Mouse (Mus musculus) myocyte (in vitro differentiated cells): Measurements from ENCODE around the gene Akain1. TPM values are rescaled to one million over a fixed set of nuclear protein-coding genes. Genes with fewer than 3 reads are reported as not detected.
A peak's percentile ranks its signal among the peaks of the same experiment; 100 is the strongest.

Experiments used
- H3K27me3 ChIP-seq: one replicate; pipeline ENCODE4 v1.6.1; 2011; ENCODE audit not compliant: control insufficient read depth, insufficient read depth, insufficient read length
- H3K36me3 ChIP-seq: one replicate; pipeline ENCODE4 v1.6.1; 2011; ENCODE audit not compliant: control insufficient read depth, insufficient read depth
- H3K4me2 ChIP-seq: one replicate; pipeline ENCODE4 v1.6.1; 2011; ENCODE audit warnings: low read depth, control low read depth
- H3K4me3 ChIP-seq: one replicate; pipeline ENCODE4 v1.5.1; 2011; ENCODE audit warnings: mild to moderate bottlenecking, control low read depth, moderate library complexity
- H3K79me2 ChIP-seq: one replicate; pipeline ENCODE4 v1.6.1; 2011; ENCODE audit not compliant: control insufficient read depth, insufficient read depth
- H3ac ChIP-seq: one replicate; pipeline ENCODE4 v1.6.1; 2011; ENCODE audit not compliant: control insufficient read depth, insufficient read length
- CEBPB ChIP-seq: IDR thresholded peaks from 2 replicates; pipeline ENCODE4 v1.6.1; 2011; ENCODE audit warnings: mild to moderate bottlenecking, moderate library complexity; ENCODE audit not compliant: poor library complexity, insufficient read depth, severe bottlenecking
- E2F4 ChIP-seq: IDR thresholded peaks from one replicate; pipeline ENCODE4 v1.6.1; 2011; ENCODE audit warnings: mild to moderate bottlenecking, control low read depth, moderate library complexity; ENCODE audit not compliant: insufficient read depth
- MAX ChIP-seq: IDR thresholded peaks from one replicate; pipeline ENCODE4 v1.6.1; 2011; ENCODE audit warnings: low read depth, mild to moderate bottlenecking, control low read depth
- MYOD1 ChIP-seq, 3 experiments: IDR thresholded peaks; one replicate each; pipeline ENCODE4 v1.6.1; 2011; ENCODE audit warnings: control low read depth in 2 of 3, low read depth in 2 of 3, mild to moderate bottlenecking in 2 of 3, moderate library complexity in 1 of 3; ENCODE audit not compliant: insufficient read length in 2 of 3, control insufficient read depth in 1 of 3
- MYOG ChIP-seq, 3 experiments: IDR thresholded peaks; one replicate each; pipeline ENCODE4 v1.6.1; 2011; ENCODE audit warnings: control low read depth in 2 of 3, low read depth in 2 of 3, mild to moderate bottlenecking in 2 of 3; ENCODE audit not compliant: insufficient read length in 2 of 3, control insufficient read depth in 1 of 3, insufficient read depth in 1 of 3
- POLR2A ChIP-seq: IDR thresholded peaks from one replicate; pipeline ENCODE4 v1.6.1; 2011; ENCODE audit warnings: low read depth, mild to moderate bottlenecking, control low read depth, moderate library complexity; ENCODE audit not compliant: insufficient read length
- POLR2AphosphoS2 ChIP-seq: IDR thresholded peaks from one replicate; pipeline ENCODE4 v1.6.1; 2011; ENCODE audit warnings: low read depth, control low read depth; ENCODE audit not compliant: insufficient read length
- REST ChIP-seq: IDR thresholded peaks from one replicate; pipeline ENCODE4 v1.6.1; 2011; ENCODE audit warnings: mild to moderate bottlenecking, control low read depth, moderate library complexity; ENCODE audit not compliant: insufficient read depth, insufficient read length
- SRF ChIP-seq: IDR thresholded peaks from one replicate; pipeline ENCODE4 v1.6.1; 2011; ENCODE audit warnings: low read depth; ENCODE audit not compliant: control insufficient read depth, insufficient read length
- TCF12 ChIP-seq: IDR thresholded peaks from one replicate; pipeline ENCODE4 v1.6.1; 2011; ENCODE audit warnings: mild to moderate bottlenecking, control low read depth; ENCODE audit not compliant: poor library complexity, insufficient read depth, severe bottlenecking
- TCF3 ChIP-seq: IDR thresholded peaks from one replicate; pipeline ENCODE4 v1.6.1; 2011; ENCODE audit warnings: low read depth, control low read depth; ENCODE audit not compliant: insufficient read length
- USF1 ChIP-seq: IDR thresholded peaks from one replicate; pipeline ENCODE4 v1.6.1; 2011; ENCODE audit warnings: low read depth, mild to moderate bottlenecking, control low read depth, moderate library complexity
- polyA plus RNA-seq: library from polyadenylated mRNA; unstranded; fragments of >200 nt; fragmentation: generic; extraction: Trizol; gene quantifications from one replicate; pipeline ENCODE4 v1.2.1, GENCODE M21; 2012; ENCODE audit warnings: missing spikeins

Akain1 gene
- polyA plus RNA-seq, 1 experiment = not detected

GRCm38 (mm10) chr17:69416163-69416562, 23.0 kb upstream of the Akain1 start:
- H3K36me3 ChIP-seq = no peaks in the 10 kb centered on the region
- TF ChIP-seq TCF12 (no peak), MYOG (IDR thresholded peaks at IDR 0.05; ENCODE audit: control insufficient read depth in 1 of 3, insufficient read depth in 1 of 3, insufficient read length in 2 of 3, low read depth in 2 of 3) (no peak), TCF3 (no peak), POLR2A (no peak), POLR2AphosphoS2 (no peak), USF1 (no peak)
- peaks cover 10% of the 10 kb centered on the region for H3K79me2 ChIP-seq
- H3ac ChIP-seq = no peak overlapping the region
- H3K4me3 ChIP-seq = peak overlapping the region; percentile 84
- no peaks in the 10 kb centered on the region for H3K27me3 ChIP-seq
- peak overlapping the region; percentile 87 for H3K4me2 ChIP-seq

- Histone ChIP-seq H3K4me3 (peak overlapping the region; percentile 84), H3ac (peak overlapping the region; percentile 30), H3K27me3 (no peaks in the 10 kb centered on the region), H3K36me3 (no peaks in the 10 kb centered on the region), H3K79me2 (peaks cover 10% of the 10 kb centered on the region), H3K4me2 (peak overlapping the region; percentile 87)
- TF ChIP-seq MYOG (IDR thresholded peaks at IDR 0.05; ENCODE audit: control insufficient read depth in 1 of 3, insufficient read depth in 1 of 3, insufficient read length in 2 of 3, low read depth in 2 of 3) = peak in 1 of 3 experiments; percentile 30
- peak; percentile 97 for TF ChIP-seq POLR2A
- TF ChIP-seq SRF = peak; percentile 84
- TF ChIP-seq USF1 = no peak
- TF ChIP-seq MYOD1 (IDR thresholded peaks at IDR 0.05; ENCODE audit: control insufficient read depth in 1 of 3, insufficient read length in 2 of 3, low read depth in 2 of 3) = no peak
- peak; percentile 18 for TF ChIP-seq MAX
- peak; percentile 95 for TF ChIP-seq POLR2AphosphoS2
- TF ChIP-seq E2F4 = peak; percentile 73
Measured at GRCm38 (mm10) chr17:69416920-69417661, 22.0 kb upstream of the Akain1 start.

DNA sequence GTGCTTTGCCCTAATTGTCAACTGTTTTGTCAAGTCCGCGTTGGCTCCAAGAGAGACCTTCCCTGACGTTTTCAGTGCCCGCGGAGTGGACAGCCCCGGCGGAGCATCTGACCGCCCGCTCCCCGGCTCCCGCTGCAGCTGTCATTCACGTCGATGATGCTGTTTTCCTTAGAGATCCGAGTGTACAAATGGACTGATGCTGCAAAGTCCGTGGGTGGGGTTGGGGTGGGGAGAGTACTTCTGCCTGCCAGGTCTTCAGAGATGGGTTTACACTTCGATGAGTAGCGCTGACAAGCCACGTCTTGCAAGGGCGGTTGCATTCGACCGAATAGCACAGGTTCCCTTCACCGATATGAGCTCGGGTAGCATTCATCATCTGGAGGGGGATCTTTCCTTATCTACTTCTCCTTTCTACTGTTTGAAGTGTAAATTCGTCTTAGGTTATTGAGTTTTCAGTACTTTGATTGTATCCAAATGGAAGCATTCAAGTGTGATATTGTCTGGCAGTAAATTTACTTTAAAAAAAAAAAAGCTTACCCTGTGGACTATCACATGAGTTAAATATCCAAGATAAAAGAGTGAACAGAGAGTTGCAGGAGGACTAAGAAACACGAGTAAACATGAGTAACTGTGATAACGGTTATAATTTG, 21.3 kb upstream of the Akain1 start:
- Histone ChIP-seq H3K4me2 (peak overlapping the region; percentile 83), H3ac (peak overlapping the region; percentile 30), H3K4me3 (peak overlapping the region; percentile 84), H3K36me3 (no peaks in the 10 kb centered on the region), H3K79me2 (peaks cover 10% of the 10 kb centered on the region), H3K27me3 (no peaks in the 10 kb centered on the region)
- TF ChIP-seq TCF3 = no peak
- no peak for TF ChIP-seq SRF
- TF ChIP-seq MYOG (IDR thresholded peaks at IDR 0.05; ENCODE audit: control insufficient read depth in 1 of 3, insufficient read depth in 1 of 3, insufficient read length in 2 of 3, low read depth in 2 of 3) = peak in 1 of 3 experiments; percentile 55
- TF ChIP-seq MAX = no peak
- peak in 1 of 3 experiments; percentile 41 for TF ChIP-seq MYOD1 (IDR thresholded peaks at IDR 0.05; ENCODE audit: control insufficient read depth in 1 of 3, insufficient read length in 2 of 3, low read depth in 2 of 3)
- no peak for TF ChIP-seq TCF12

- Histone ChIP-seq H3ac (no peak overlapping the region), H3K36me3 (no peaks in the 10 kb centered on the region), H3K79me2 (peaks cover 10% of the 10 kb centered on the region), H3K4me2 (no peak overlapping the region), H3K27me3 (no peaks in the 10 kb centered on the region), H3K4me3 (no peak overlapping the region)
- TF ChIP-seq CEBPB (no peak), MYOG (IDR thresholded peaks at IDR 0.05; ENCODE audit: control insufficient read depth in 1 of 3, insufficient read depth in 1 of 3, insufficient read length in 2 of 3, low read depth in 2 of 3) (no peak), USF1 (no peak), POLR2A (no peak), SRF (no peak), MAX (no peak), POLR2AphosphoS2 (no peak), TCF12 (no peak), MYOD1 (IDR thresholded peaks at IDR 0.05; ENCODE audit: control insufficient read depth in 1 of 3, insufficient read length in 2 of 3, low read depth in 2 of 3) (no peak), REST (no peak), TCF3 (no peak), E2F4 (no peak)
Measured at GRCm38 (mm10) chr17:69421592-69421991, 17.5 kb upstream of the Akain1 start.

GRCm38 (mm10) chr17:69437836-69438235, 1.3 kb upstream of the Akain1 start:
- Histone ChIP-seq H3ac (no peak overlapping the region), H3K4me2 (no peak overlapping the region), H3K27me3 (peaks cover 9% of the 10 kb centered on the region), H3K4me3 (no peak overlapping the region), H3K36me3 (no peaks in the 10 kb centered on the region), H3K79me2 (no peaks in the 10 kb centered on the region)
- no peak for TF ChIP-seq MYOG (IDR thresholded peaks at IDR 0.05; ENCODE audit: control insufficient read depth in 1 of 3, insufficient read depth in 1 of 3, insufficient read length in 2 of 3, low read depth in 2 of 3)
- TF ChIP-seq REST = no peak
- no peak for TF ChIP-seq MYOD1 (IDR thresholded peaks at IDR 0.05; ENCODE audit: control insufficient read depth in 1 of 3, insufficient read length in 2 of 3, low read depth in 2 of 3)
- TF ChIP-seq E2F4 = no peak
- no peak for TF ChIP-seq CEBPB
- TF ChIP-seq MAX = no peak
- TF ChIP-seq USF1 = no peak
- no peak for TF ChIP-seq TCF3
- no peak for TF ChIP-seq TCF12
- no peak for TF ChIP-seq SRF
- TF ChIP-seq POLR2AphosphoS2 = no peak
